Mouse (Mus musculus) midbrain, embryonic 12.5 days (tissue): Measurements from ENCODE around the gene Trpc1. TPM values are rescaled to one million over a fixed set of nuclear protein-coding genes. Genes with fewer than 3 reads are reported as not detected.
A peak's percentile ranks its signal among the peaks of the same experiment; 100 is the strongest.

ENCODE experiments used
- ATAC-seq: fragments of 200-750 bp; cut with Nextera tagmentation; 2 replicates; pipeline ENCODE4 v1.8.0; 2017; ENCODE audit warnings: low read depth, moderate TSS enrichment, moderate library complexity; ENCODE audit not compliant: low FRiP score
- H3K27ac ChIP-seq: fragments of 300-500 bp; sonication (generic); replicated peaks from 2 replicates; pipeline ENCODE4 v1.5.1; 2016; ENCODE audit warnings: mild to moderate bottlenecking
- H3K27me3 ChIP-seq: fragments of 300-500 bp; sonication (generic); 2 replicates; pipeline ENCODE4 v1.6.1; 2016; ENCODE audit warnings: mild to moderate bottlenecking
- H3K36me3 ChIP-seq: fragments of 300-500 bp; sonication (generic); 2 replicates; pipeline ENCODE4 v1.6.1; 2016
- H3K4me1 ChIP-seq: fragments of 300-500 bp; sonication (generic); 2 replicates; pipeline ENCODE4 v1.6.1; 2016
- H3K4me2 ChIP-seq: fragments of 300-500 bp; sonication (generic); replicated peaks from 2 replicates; pipeline ENCODE4 v1.6.1; 2016; ENCODE audit warnings: mild to moderate bottlenecking, moderate library complexity
- H3K4me3 ChIP-seq: fragments of 300-500 bp; sonication (generic); 2 replicates; pipeline ENCODE4 v1.5.1; 2016; ENCODE audit warnings: mild to moderate bottlenecking
- H3K9ac ChIP-seq: fragments of 300-500 bp; sonication (generic); replicated peaks from 2 replicates; pipeline ENCODE4 v1.6.1; 2016; ENCODE audit warnings: mild to moderate bottlenecking, moderate library complexity
- H3K9me3 ChIP-seq: fragments of 300-500 bp; sonication (generic); 2 replicates; pipeline ENCODE4 v1.6.1; 2016; ENCODE audit warnings: mild to moderate bottlenecking
- WGBS: fragments of 180-500 bp; shearing (Covaris S2); methylation state at CpG from one replicate; pipeline ENCODE4 v1.1.7; 2016; 5-methylcytosine and 5-hydroxymethylcytosine counted together
- polyA plus RNA-seq: library from polyadenylated mRNA; unstranded; fragments of >200 nt; fragmentation: Nextera tagmentation; extraction: Ambion mirVana; gene quantifications from 2 replicates; pipeline ENCODE4 v1.2.1, GENCODE M21; 2016

Gene Trpc1
- polyA plus RNA-seq: 5.6 and 6.1 TPM in 2 replicates

- ATAC-seq: peak; percentile 97
- H3K27me3 ChIP-seq: peaks cover 4% of the 10 kb centered on the region
- peak within 1 kb of the TSS; percentile 90 for H3K4me3 ChIP-seq
- H3K27ac ChIP-seq: peak within 1 kb of the TSS; percentile 31; the same call in 1 of the 2 replicates
- no peaks in the 10 kb centered on the region for H3K36me3 ChIP-seq
- peak within 1 kb of the TSS; percentile 82 for H3K9ac ChIP-seq
- WGBS: under 1% methylated on average over 54 of the region's 56 CpGs
- no peaks in the 10 kb centered on the region for H3K9me3 ChIP-seq
- peak within 1 kb of the TSS; percentile 77 for H3K4me2 ChIP-seq
- H3K4me1 ChIP-seq: peaks cover 10% of the 10 kb centered on the region
Observed at GRCm38 (mm10) chr9:95750037-95750511, at the start of gene Trpc1. TSS of gene Trpc1 (minus strand) at chr9:95750375.

DNA sequence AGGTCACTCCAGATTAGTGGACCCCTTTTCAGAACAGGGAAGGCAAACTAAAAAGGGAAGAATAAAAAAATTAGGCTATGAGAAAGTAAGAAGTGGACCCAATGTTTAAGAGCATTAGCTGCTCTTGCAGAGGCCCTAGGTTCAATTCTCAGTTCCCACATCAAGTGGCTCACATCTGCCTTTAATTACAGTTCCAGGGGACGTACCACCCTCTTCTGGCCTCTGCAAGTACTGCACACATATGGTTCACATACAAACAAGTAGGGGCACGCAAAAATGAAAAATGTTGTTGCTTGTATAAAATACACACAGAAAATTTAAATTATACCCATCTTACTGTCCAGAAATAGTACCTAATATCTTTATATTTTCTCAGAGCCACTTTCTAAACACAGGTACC, 46.1 kb upstream of the Trpc1 start:
- Histone ChIP-seq H3K4me1 (no peaks in the 10 kb centered on the region), H3K36me3 (no peaks in the 10 kb centered on the region), H3K9me3 (no peaks in the 10 kb centered on the region), H3K9ac (no peak overlapping the region), H3K27ac (no peak overlapping the region), H3K27me3 (no peaks in the 10 kb centered on the region), H3K4me3 (no peak overlapping the region), H3K4me2 (no peak overlapping the region)
- 82% methylated on average over 2 of the region's 2 CpGs for WGBS
- ATAC-seq: no peak

DNA sequence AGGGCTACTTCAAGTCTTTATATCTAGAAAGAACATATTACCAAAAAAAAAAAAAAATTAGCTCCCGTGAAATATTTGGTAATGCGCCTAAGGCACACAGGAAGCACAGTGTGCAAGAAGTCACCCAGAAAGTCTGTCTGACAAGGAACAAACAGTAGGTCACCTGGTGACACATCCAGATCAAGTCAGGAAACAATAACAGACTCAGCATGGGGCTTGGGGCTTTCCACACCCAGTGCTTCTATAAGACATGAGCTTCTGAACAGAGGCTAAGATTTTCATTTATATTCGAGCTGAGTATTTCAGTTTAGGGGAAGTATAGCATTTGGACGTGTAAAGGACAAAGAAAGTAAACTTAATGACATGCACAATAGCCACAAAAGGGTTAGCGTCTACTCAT, 45.7 kb upstream of the Trpc1 start:
- Histone ChIP-seq H3K36me3 (no peaks in the 10 kb centered on the region), H3K27ac (no peak overlapping the region), H3K9me3 (no peaks in the 10 kb centered on the region), H3K4me2 (no peak overlapping the region), H3K4me1 (no peaks in the 10 kb centered on the region), H3K27me3 (no peaks in the 10 kb centered on the region), H3K9ac (no peak overlapping the region), H3K4me3 (no peak overlapping the region)
- 27% methylated on average over 5 of the region's 5 CpGs for WGBS
- ATAC-seq: no peak

DNA sequence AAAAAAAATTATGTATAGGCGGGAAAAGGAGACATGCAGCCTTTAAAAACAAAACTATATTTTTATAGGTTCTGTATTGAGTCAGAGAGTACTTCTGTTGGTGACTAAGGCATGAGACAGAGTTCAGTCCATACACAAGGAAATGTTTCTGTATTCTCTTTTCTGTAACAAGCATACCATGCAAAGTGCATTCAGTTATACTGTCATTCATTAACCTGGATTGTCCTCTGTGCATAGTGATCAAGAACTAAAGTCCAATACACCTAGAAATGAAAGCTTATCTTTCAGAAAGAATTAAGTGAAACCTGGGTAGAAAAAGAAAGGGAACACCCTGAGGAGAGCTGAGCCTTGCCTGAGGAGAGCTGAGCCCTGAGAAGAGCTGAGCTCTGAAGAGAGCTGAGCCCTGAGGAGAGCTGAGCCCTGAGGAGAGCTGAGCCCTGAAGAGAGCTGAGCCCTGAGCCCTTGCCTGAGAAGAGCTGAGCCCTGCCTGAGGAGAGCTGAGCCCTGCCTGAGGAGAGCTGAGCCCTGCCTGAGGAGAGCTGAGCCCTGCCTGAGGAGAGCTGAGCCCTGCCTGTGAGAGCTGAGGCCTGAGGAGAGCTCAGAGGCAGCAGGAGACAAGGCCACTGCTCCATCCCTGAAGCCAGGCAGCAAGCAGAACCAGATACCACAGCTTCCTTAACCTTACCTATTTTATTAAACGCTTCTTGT, 45.1 kb upstream of the Trpc1 start:
- Histone ChIP-seq H3K4me1 (no peaks in the 10 kb centered on the region), H3K36me3 (no peaks in the 10 kb centered on the region), H3K4me3 (no peak overlapping the region), H3K9me3 (no peaks in the 10 kb centered on the region), H3K4me2 (no peak overlapping the region), H3K9ac (no peak overlapping the region), H3K27ac (no peak overlapping the region), H3K27me3 (no peaks in the 10 kb centered on the region)
- no peak for ATAC-seq
- WGBS: 80% methylated on average over 2 of the region's 2 CpGs

- Histone ChIP-seq H3K9ac (no peak overlapping the region), H3K27ac (no peak overlapping the region), H3K27me3 (no peaks in the 10 kb centered on the region), H3K4me3 (no peak overlapping the region), H3K4me1 (no peaks in the 10 kb centered on the region), H3K36me3 (no peaks in the 10 kb centered on the region), H3K9me3 (no peaks in the 10 kb centered on the region), H3K4me2 (no peak overlapping the region)
- 91% methylated on average over 15 of the region's 15 CpGs for WGBS
- ATAC-seq: no peak
Observed at GRCm38 (mm10) chr9:95793986-95794744, 44.0 kb upstream of the Trpc1 start.

DNA sequence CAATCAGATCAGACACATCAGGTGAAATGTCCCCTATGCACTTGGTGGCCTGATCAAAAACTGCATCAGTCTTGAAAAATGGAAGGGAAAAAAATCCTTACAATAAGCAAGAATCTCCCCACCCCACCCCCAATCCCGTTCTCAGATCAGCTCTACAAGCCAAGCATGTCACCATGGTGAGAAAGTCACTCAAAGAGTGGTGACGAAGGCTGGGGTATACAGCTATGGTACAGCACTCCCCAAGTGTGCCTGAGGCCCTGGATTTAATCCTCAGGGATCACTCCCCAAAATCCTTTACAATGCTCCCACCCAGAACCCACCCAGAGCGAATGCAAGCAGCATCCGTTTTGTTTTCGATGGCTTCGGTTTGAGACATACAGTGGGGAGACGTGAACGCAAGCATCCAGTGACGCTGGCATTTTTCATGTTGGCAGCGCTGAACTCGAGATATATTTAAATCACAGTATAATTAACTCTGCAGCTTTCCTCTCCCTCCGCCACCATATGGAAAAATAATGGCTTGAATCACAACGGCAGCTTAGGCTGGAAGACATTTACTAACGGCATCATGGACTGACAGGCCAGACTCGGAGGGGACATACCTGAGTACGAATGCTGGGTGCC, 34.8 kb upstream of the Trpc1 start:
- Histone ChIP-seq H3K4me2 (no peak overlapping the region), H3K27me3 (no peaks in the 10 kb centered on the region), H3K4me1 (no peaks in the 10 kb centered on the region), H3K9me3 (no peaks in the 10 kb centered on the region), H3K27ac (no peak overlapping the region), H3K4me3 (no peak overlapping the region), H3K9ac (no peak overlapping the region), H3K36me3 (no peaks in the 10 kb centered on the region)
- 90% methylated on average over 16 of the region's 16 CpGs for WGBS
- no peak for ATAC-seq

DNA sequence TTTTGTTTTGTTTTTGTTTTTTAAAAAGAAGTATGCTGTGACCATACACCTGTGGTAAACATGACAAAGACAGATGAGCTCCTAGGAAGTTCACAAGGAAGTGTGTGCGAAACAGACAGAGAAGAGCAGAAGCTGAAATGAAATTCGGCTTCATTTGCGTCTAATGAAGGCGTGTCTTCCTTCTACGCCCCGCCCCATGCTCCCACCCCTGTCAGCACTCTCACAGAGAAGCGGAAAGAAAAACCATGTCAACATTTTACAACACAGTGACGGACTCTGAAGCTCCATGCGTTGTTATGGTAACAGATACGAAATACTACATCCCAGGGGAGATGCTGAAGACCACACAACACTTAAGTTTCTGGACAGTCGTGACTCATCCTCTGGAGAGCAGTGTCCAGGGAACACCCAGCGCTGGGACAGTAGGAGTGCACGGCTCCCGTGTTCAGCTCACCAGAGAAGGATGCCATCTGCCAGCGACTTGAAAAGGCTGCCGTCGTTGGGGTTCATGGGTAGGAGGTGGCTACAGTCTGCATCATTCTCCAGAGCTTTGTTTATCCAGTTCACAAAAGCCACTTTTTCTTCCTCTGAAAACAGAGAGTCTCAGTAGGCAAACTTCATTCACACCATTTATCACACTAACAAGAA, 33.6 kb upstream of the Trpc1 start:
- Histone ChIP-seq H3K4me2 (no peak overlapping the region), H3K9me3 (no peaks in the 10 kb centered on the region), H3K4me1 (no peaks in the 10 kb centered on the region), H3K27me3 (no peaks in the 10 kb centered on the region), H3K4me3 (no peak overlapping the region), H3K27ac (no peak overlapping the region), H3K9ac (no peak overlapping the region), H3K36me3 (no peaks in the 10 kb centered on the region)
- 81% methylated on average over 17 of the region's 17 CpGs for WGBS
- no peak for ATAC-seq

GRCm38 (mm10) chr9:95771671-95772070, 21.5 kb upstream of the Trpc1 start:
- no peaks in the 10 kb centered on the region for H3K36me3 ChIP-seq
- H3K27me3 ChIP-seq: no peaks in the 10 kb centered on the region
- 91% methylated on average over 2 of the region's 2 CpGs for WGBS
- no peak for ATAC-seq
- no peak overlapping the region for H3K9ac ChIP-seq
- no peaks in the 10 kb centered on the region for H3K4me1 ChIP-seq
- H3K4me3 ChIP-seq: no peak overlapping the region
- H3K9me3 ChIP-seq: no peaks in the 10 kb centered on the region
- H3K4me2 ChIP-seq: no peak overlapping the region
- no peak overlapping the region for H3K27ac ChIP-seq

- Histone ChIP-seq H3K36me3 (no peaks in the 10 kb centered on the region), H3K9me3 (no peaks in the 10 kb centered on the region), H3K4me2 (no peak overlapping the region), H3K4me1 (no peaks in the 10 kb centered on the region), H3K27me3 (no peaks in the 10 kb centered on the region), H3K4me3 (no peak overlapping the region), H3K9ac (no peak overlapping the region), H3K27ac (no peak overlapping the region)
- ATAC-seq: no peak
- WGBS: 93% methylated on average over 4 of the region's 4 CpGs
Observed at GRCm38 (mm10) chr9:95763218-95763617, 13.0 kb upstream of the Trpc1 start.

- no peaks in the 10 kb centered on the region for H3K4me1 ChIP-seq
- no peaks in the 10 kb centered on the region for H3K36me3 ChIP-seq
- no peak overlapping the region for H3K4me2 ChIP-seq
- no peak overlapping the region for H3K9ac ChIP-seq
- ATAC-seq: no peak
- WGBS: 89% methylated on average over 3 of the region's 3 CpGs
- H3K27ac ChIP-seq: no peak overlapping the region
- no peaks in the 10 kb centered on the region for H3K27me3 ChIP-seq
- H3K9me3 ChIP-seq: no peaks in the 10 kb centered on the region
- no peak overlapping the region for H3K4me3 ChIP-seq
Observed at GRCm38 (mm10) chr9:95762228-95762627, 12.1 kb upstream of the Trpc1 start.

- WGBS: 91% methylated on average over 8 of the region's 8 CpGs
- H3K4me3 ChIP-seq: no peak overlapping the region
- H3K27ac ChIP-seq: no peak overlapping the region
- H3K9me3 ChIP-seq: no peaks in the 10 kb centered on the region
- H3K9ac ChIP-seq: no peak overlapping the region
- H3K4me1 ChIP-seq: no peaks in the 10 kb centered on the region
- ATAC-seq: no peak
- H3K4me2 ChIP-seq: no peak overlapping the region
- H3K27me3 ChIP-seq: no peaks in the 10 kb centered on the region
- no peaks in the 10 kb centered on the region for H3K36me3 ChIP-seq
Observed at GRCm38 (mm10) chr9:95761381-95761780, 11.2 kb upstream of the Trpc1 start.

DNA sequence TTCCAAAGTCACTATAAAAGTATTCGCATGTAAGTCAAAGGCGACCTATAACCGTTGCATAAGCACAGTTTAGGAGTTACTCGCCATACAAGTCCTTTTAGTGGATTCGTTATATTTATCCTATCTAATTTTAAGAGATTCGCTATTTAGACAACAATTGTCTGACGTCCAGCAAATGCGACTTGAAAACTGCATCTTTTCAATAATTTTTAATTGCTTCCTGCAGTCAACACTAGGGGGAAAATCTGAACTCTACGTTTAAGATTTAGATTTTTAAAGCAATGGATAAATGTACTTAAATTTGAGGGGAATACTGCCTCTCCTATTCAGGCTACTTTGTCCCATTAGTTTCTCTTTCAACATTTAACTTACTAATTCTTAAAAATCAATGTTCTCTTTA, 571 bp upstream of the Trpc1 start:
- Histone ChIP-seq H3K9ac (no peak overlapping the region), H3K4me3 (peak overlapping the region; percentile 90; the same call in 1 of the 2 replicates), H3K27ac (no peak overlapping the region), H3K4me1 (peaks cover 10% of the 10 kb centered on the region), H3K4me2 (peak overlapping the region; percentile 77), H3K27me3 (peaks cover 4% of the 10 kb centered on the region), H3K36me3 (no peaks in the 10 kb centered on the region), H3K9me3 (no peaks in the 10 kb centered on the region)
- WGBS: 42% methylated on average over 9 of the region's 9 CpGs
- peak; percentile 0; the same call in 1 of the 2 replicates for ATAC-seq
